Mouse (Mus musculus) spleen, postnatal 4 days (tissue): Measurements from ENCODE around the gene Ly6g5b.

ENCODE experiments used
- DNase-seq, 2 experiments: peaks; one replicate each; pipeline ENCODE4 v3.0.0; 2022; ENCODE audit warnings: low spot score in 2 of 2

The Ly6g5b gene

DNA sequence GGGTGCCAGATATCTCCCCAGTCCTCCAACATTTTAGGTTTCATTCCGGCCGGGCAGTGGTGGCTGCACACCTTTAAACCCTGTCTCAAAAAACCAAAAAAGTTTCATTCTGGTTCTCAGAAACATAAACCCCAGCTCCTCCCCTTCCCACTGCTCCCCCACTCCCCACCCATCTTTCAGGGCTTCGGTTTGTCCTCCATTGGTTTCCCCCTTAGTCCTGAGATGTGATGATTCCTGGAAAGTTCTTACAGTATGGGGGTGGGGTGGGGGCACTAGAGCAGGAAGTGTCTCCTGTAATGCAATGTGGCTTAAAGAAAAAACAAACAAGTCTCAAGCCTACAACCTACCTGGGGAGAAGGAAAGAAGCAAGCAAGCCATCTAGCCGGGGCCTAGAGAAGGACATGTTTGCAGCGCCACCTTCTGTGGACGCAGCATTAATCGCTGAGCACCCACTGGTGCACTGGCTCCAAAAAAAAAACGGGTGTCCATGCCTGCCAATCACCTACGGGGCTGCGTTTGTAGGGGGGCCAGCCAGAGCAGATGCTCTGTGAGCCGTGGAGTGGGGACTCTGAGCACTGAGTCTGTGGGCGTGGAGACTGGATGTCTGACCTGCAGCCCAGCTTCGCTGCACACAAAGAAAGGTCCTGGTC, 9.4 kb downstream of the Ly6g5b start:
- peak; percentile 58 to 73 for DNase-seq

DNA sequence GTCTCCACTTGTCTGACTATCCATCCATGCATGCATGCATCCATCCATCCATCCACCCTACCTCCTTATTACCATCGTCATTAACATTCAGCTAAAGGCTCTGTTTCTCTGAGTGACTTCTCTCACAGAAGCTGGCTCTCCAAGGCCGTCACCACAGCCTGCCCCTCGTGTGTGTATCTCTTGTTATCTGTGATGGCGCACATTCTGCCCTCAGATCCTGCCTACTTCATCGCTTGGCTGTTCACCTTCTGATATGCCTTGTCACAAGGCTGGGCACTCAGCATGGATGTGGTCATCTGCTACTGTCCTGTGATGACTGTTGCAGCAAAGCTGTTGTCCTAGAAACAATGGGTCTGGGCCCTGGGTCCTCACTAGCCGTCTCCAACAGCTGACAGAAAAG, 10.5 kb downstream of the Ly6g5b start:
- peak in 1 of 2 experiments; percentile 58 for DNase-seq

DNA sequence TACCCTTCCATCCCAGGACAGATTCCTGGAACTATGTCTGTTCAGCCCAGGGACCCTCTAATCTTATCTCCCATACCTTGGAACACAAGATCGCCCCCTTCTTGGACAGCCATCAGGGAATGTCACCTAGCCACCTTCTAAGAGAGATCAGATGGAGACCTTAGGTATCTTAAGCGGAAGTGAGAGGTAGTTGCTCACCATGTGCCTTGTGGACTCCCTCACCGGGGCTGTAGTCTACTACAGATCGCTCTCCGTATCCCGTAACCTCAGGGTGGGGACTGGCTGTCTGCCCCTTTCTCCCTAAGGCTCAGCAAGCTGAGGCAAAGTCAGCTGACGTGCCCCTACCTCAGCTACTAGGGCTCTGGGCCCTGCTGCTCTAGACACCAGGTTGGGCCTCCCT, 11.1 kb downstream of the Ly6g5b start:
- no peak for DNase-seq

DNA sequence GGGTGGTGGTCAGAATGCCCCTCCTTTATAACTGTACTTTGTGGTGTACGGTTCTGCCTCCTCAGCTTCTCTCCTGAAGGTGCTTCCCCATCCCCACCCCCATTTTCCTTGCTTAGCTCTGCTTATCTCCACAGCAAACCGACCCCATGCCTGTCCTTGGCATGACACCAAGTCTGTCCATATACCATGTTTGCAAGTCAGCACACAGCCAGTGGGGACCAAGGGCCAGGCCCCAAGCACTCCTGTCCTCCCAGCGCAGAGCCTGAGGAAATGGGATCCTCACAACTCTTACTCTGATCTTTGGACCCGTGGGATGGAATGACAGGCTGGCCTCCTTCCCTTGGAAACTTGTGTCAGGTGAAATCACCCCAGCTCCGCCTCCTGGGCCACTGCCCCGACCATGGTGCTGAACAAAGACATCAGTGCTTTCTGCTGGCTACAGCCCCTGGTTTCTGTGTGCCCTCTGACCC, 12.0 kb downstream of the Ly6g5b start:
- peak in 1 of 2 experiments; percentile 52 for DNase-seq

DNA sequence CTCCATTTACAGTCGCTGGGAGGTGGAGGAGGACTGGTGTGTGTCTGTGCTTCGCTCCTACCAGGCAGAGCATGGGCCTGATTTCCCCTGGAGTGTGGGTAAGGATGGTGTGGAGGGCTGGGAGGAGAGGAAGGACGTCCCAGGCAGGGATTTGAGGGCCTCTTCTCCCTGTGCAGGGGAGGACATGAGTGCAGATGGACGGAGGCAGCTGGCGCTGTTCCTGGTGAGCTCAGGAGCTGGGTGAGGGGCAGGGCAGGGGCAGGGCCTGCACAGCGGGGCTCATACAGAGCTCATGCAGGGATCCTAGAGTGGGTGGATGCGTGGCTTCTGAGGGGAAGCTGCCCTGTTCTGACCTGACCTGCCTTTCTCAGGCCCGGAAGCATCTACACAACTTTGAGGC, 12.9 kb downstream of the Ly6g5b start:
- no peak for DNase-seq

DNA sequence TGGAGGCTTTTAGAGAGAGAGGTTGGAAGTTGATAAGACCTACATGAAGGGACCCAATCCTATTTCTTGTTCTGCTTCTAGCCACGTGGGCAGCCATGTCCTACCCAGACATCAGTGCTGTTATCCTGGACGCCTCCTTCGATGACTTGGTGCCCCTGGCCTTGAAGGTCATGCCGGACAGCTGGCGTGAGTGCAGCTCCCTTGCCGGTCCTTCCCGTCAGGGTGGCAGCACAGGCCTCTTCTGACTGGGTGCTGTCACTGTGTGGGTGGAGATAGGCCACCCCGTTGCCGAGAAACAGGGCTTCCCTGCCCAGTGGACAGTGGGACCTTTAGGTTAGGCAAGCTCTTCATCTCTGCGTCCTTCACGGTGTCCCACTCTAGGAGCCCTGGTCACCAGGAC, 14.1 kb downstream of the Ly6g5b start:
- peak in 1 of 2 experiments; percentile 12 for DNase-seq

DNA sequence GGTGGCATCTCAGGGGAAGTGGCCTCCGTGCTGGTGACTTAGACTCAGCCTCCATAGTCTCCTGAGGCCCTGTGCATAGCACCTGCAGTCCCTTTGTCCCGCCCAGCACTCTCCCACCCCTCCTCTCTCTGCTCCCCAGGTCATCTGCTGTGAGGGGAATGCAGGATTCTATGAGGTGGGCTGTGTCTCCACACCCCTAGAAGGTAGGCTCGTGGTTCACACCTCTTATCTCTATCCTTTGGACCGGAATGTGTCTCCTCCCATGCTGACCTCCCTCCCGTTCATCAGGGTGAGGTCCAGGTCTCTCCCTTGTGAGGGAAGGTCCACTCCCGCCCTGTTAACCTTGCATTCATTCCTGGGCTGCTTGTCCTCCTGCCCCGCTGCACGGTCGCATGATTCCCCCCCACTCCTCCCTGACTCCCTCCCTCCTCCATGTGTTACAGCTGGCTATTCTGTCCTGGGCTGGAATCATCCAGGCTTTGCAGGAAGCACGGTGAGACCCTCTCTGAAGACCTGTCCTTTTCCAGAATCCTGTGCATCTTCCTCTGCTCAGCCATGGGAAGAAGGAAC, 14.9 kb downstream of the Ly6g5b start:
- no peak for DNase-seq

DNA sequence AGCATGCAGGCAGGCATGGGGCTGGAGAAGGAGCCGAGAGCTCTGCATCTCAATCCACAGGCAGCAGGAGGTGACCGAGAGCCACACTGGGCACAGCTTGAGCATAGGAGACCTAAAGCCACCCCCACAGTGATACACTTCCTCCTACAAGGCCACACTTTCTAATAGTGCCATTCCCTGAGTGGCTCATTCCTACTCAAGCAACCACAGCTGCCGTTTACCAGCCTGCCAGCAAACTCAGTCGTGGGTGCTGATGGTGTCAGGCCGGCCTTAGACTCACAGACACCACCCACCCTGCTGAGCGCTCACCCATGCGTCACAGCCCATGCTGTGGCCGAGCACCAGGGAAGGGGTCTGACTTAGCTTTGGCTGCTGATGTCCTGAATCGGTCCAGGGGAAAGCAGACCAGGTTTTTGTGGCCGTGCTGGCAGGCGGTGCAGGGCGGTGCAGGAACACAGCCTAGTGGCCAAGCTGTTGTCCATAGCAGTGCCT, 18.0 kb downstream of the Ly6g5b start:
- peak; percentile 62 to 80 for DNase-seq

DNA sequence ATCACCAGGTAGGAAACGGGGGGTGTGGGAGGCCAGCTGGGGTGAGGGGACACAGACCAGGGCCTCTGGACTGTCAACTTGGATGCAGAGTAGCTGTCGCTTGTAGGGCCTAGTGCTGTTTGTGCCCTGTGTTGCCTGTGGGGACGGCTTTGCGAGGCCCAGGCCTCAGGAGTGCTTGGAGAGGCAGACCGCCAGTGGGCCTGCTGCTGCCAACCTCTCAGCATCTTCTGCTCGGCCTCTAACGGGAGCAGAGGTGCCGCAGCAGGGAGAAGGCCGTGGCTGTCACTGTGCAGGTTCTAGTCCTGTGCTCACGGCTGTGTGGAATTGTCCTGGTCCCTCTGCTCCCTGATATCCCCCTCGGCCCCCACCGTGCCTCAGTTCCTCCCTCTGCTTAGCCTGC, 18.6 kb downstream of the Ly6g5b start:
- DNase-seq = no peak

DNA sequence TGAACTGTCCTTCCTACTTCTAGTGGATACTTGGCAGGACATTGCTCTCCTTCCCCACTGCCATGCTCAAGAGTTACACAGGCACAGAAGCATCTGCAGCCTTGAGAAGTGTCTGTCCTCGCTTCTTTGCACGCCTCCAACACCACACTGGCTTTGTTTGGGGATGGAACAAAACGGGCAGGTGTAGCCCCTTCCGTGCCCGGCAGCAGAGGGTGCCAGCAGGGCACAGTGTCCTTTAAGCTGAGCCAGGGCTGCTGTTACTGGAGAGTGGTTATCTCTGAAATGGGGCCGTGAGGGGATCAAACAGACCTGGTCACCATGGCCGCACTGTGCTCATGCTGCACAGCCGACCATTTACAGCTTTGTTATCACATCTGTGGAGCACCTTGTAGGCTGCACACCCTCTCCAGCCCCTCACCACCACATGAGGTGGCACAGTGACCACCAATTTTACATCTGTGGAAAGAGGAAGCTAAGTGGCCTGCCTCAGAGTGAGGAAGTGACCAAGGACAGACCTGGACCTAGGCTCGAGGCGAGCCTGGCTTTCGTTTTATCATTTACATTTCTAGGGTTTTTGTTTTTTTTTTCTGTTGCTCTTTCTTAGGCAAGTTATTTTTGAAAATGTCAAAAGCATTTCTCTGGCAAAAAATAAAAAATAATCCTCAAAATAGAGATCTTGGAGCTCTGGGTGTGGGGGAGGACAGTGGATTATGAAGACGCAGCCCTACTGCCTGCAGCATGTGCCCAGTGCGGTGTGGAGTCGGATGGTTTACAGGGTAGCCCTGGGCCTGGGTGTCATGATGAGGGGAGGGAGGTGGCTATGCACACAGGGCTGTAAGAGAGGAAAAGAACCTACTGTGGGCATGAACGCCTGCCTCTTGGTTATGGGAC, 20.5 kb downstream of the Ly6g5b start:
- no peak for DNase-seq

DNA sequence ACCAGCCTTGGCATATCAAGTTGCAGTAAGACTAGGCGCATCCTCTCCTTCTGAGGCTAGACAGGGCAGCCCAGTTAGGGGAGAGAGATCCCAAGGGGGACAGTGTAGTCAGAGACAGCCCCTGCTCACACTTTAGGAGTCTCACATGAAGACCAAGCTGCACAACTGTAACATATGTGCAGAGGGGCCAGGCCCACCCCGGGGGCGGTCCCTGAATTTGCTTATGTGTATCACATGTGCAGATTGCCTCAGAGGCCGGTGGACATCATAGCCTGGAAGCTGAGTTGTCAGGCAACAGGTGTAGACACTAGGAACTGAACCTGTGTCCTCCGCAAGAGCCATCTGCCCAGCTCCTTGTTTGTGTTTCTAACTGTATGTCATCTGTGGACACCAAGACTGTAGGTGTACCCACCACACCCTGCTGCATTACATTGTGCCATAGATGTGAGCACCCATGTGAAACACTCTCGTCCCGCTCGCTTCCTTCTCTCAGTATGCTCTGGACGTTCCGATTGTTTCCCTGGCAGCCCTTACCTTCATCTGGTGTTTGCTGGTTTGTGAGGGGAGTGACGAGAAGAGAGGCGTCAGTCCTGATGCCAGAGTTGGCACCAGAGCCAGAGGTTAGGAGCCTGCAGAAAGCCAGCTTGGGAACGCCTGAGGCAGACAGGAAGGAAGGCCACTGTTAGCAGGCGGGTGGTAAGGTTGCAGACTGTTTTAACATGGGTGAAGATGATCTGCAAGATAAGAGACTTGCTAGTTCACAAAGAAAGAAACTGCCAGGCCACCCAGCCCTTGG, 22.6 kb downstream of the Ly6g5b start:
- DNase-seq = no peak

DNA sequence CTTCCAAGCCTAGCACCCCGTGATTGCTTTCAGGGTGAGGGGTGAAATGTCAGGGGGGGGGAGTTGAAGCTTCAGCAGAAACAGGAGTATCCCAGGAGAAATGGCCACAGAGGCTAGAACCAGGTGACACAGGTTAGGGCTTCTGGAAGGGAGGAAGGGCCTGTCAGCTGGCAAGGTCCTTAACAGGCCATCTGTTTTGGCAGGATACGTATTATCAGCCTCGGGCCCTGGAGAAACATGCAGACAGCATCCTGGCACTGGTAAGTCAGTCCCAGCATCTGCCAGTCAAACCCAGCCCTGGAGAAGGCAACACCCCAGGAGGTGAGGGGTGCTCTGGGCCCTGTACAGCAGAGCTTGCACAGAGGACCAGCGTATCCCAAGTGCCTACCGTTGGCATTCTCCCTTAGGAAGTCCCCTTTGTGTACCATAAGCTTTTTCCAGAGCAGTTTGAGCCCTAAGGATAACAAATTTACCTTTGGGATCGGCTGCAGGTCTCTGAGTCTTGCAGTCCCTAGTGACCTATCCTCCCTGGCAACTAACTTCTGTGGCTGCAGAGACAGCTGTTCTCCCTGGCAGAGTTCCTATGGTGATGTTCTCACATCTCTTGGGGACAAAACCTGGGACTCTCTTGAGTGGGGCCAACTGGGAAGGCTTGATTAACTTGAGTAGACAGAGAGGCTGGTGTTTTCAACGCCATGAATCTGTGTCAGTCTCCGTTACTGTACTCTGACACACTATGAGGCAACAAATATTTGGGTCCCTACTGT, 24.9 kb downstream of the Ly6g5b start:
- peak; percentile 59 to 74 for DNase-seq

DNA sequence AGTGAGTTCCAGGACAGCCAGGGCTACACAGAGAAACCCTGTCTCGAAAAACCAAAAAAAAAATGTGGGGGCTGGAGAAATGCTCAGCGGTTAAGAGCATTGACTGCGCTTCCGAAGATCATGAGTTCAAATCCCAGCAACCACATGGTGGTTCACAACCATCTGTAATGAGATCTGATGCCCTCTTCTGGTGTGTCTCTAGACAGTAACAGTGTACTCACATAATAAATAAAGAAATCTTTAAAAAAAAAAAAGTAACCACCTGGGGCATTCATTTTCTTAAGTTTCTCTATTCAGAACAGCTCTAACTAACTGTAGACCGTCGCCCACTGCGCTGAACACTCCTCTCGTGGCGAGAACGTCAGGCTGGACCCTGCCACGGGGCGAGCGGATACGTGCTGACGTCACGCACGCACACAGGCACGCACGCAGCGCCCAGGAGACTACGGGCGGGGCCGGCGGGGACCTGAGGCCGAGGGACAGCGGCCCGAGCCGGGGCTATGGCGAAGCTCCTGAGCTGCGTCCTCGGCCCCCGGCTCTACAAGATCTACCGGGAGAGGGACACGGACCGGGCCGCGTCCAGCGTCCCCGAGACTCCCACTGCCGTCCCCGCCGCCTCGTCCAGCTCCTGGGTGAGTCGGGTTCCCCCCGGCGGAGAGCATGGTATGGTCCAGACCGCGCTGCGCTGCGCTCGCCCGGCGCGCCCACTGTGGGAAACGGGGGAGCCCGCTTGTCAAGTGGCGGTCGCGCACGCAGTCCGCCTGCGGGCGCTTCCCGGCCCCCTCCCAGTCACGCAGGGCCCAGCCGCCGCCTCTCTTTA, 26.2 kb downstream of the Ly6g5b start, which contains the start of gene Abhd16a:
Gene Abhd16a (plus strand): TSS at position 439 of the 820 bp plus-strand sequence.
- DNase-seq = peak; percentile 92 to 97

DNA sequence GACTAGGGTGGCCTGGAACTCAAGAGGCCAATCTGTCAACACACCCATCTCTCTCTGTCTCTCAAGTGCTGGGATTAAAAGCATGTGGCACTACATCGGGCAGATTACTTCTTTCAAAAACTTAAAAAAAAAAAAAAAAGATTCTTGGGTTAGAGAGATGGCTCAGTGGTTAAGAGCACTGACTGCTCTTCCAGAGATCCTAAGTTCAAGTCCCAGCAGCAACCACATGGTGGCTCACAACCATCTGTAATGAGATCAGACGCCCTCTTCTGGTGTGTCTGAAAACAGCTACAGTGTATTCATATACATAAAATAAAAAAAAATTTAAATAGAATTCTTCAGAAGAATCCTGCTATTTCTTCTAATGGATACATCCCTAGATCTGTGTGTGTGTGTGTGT, 27.1 kb downstream of the Ly6g5b start:
- DNase-seq = no peak

DNA sequence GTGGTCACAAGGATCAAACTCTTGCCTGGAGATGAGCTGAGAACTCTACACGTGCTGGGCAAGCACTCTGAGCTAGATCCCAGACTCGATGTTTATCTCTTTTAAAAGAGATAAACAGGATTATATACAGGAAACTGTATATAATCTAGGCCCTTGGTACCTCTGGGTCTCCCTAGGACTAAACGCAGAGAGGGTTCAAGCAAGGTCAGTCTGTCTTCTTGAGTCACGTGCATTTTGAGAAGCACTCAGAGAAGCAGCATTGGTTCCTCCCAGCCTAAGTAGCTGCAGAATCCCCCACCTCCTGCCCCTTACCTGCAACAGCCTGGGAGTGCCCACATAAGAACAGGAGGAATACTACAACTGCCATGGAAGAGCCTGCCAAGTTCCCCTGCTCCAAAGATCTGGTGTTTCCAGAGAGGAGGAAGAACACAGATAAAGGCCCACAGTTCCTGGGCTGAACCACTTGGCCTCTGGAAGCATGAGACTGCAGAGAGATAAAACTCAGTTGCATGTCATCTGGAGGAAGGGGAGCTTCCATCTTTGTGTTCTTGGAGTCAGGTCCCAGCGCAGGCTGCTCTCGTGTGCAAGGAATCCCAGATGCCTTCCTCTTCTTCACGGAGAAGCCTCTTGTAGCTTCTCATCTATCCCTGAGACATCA, 29.9 kb downstream of the Ly6g5b start, which contains the start of gene Ly6g6f:
Gene Ly6g6f (minus strand): TSS at position 403 of the 658 bp plus-strand sequence.
- DNase-seq = no peak

DNA sequence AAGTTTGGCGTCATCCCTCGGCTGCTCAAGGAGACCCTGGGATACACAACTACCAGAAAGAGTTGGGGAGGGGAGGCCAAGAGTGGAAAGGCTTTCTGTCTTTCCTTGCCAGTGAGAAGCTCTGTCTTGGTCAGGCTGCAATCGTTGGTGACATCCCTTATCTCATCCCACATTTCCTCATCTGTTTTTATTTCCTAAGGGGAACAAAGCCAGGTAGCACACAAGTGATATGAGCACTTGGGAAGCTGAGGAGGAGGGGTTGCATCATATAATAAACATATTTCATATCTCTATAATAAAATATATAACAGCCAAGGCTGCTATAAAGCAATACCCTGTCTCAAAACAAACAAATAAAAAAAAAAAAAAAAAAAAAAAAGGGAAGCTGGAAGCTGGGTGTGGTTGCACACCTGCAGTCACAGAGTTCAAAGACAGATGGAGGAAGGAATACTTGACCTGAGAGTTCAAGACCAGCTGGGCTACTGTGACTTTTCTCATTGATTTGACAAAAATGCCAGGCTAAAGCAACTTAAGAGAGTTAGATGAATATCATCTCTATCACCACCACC, 31.2 kb downstream of the Ly6g5b start:
- no peak for DNase-seq

DNA sequence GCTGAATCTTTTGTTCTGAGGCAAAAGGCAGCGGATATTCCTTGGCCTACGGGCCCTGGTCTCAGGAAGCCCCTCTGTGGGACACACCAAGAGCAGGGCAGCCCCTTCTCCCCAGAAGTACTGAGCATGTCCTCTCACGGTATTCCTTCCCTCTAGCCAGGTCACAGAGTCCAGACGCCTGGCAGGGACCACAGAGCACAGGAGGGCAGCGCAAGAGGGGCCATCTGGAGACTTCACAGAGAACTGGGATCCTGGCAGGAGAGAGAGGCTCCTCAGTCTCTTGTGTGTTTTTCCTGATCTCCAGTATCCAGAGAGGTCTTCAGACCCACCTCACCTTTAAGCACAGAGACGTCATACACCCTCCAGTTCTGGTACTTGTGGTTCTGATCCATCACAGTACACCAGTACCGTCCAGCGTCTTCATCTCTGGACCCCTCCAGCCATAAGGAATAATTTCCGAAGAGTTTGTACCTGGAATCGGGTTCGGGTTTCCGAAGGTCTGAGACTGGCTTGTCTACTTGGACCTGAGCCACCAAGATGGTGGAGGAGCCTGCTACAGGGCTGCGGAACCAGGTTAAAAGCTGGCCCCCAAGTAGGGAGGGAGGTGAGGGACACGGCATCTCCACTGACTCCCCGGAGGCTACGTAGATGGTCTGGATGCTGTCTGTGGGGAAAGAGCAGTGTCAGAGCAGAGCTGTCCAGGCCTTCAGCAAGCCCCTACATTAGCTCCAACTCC, 32.2 kb downstream of the Ly6g5b start:
- DNase-seq = no peak

DNA sequence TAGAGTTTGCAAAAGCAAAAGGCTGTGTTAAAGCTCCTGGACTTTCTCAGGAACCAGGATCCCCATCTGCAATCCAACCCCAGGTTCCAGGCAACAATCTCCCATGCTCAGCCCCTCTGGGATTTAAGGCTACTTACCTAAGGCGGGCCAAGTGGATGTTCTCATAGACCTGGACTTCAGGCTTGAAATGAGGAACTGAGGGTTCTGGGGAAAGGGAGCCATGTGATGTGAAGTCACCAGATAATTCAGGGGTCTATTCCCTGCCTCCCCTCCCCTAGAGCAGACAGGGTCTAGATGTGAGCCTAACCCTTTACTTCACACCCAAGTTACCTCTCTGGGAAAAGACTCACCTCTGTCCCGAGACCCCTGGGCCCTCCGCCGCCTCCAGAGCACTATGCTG, 34.5 kb downstream of the Ly6g5b start:
- no peak for DNase-seq
